Mouse (Mus musculus): ENCODE data around the gene Shbg. TPM values are rescaled to one million over a fixed set of nuclear protein-coding genes. Genes with fewer than 3 reads are reported as not detected.
A peak's percentile ranks its signal among the peaks of the same experiment; 100 is the strongest.

The Shbg gene
- not detected for total RNA-seq (2021)

- no peak for DNase-seq
These were observed at the start of gene Shbg for GRCm38 (mm10) chr11:69617805-69618204. Gene Shbg, minus strand, starts transcription at chr11:69617905.

- no peak for DNase-seq
These were observed 48.9 kb upstream of the Shbg start for GRCm38 (mm10) chr11:69666665-69667005.

GRCm38 (mm10) chr11:69665961-69666664 lies 48.4 kb upstream of the Shbg start, which contains the start of gene Cd68:
Gene Cd68, minus strand, starts transcription at chr11:69666153.
- peak; percentile 52 for DNase-seq

- DNase-seq = no peak
These were observed 47.8 kb upstream of the Shbg start for GRCm38 (mm10) chr11:69665457-69665960.

GRCm38 (mm10) chr11:69664841-69665240 lies 47.1 kb upstream of the Shbg start:
- DNase-seq = no peak

GRCm38 (mm10) chr11:69663795-69664194 lies 46.1 kb upstream of the Shbg start:
- DNase-seq = no peak

GRCm38 (mm10) chr11:69662967-69663671 lies 45.4 kb upstream of the Shbg start:
- no peak for DNase-seq

- peak; percentile 96 for DNase-seq
These were observed 44.7 kb upstream of the Shbg start, which contains the start of gene Mpdu1 for GRCm38 (mm10) chr11:69662213-69662966. Gene Mpdu1, minus strand, starts transcription at chr11:69662642.

GRCm38 (mm10) chr11:69661221-69661881 lies 43.6 kb upstream of the Shbg start:
- DNase-seq = no peak

GRCm38 (mm10) chr11:69657462-69657881 lies 39.8 kb upstream of the Shbg start:
- no peak for DNase-seq

GRCm38 (mm10) chr11:69656617-69657461 lies 39.1 kb upstream of the Shbg start:
- DNase-seq = peak; percentile 56

- no peak for DNase-seq
These were observed 38.4 kb upstream of the Shbg start for GRCm38 (mm10) chr11:69656065-69656455.

GRCm38 (mm10) chr11:69655264-69656064 lies 37.8 kb upstream of the Shbg start, which contains the start of gene Sox15:
Gene Sox15, plus strand, starts transcription at chr11:69655314.
- DNase-seq = peak; percentile 79

- no peak for DNase-seq
These were observed 37.1 kb upstream of the Shbg start for GRCm38 (mm10) chr11:69654760-69655159.

GRCm38 (mm10) chr11:69653399-69653798 lies 35.7 kb upstream of the Shbg start:
- no peak for DNase-seq

- no peak for DNase-seq
These were observed 28.2 kb upstream of the Shbg start for GRCm38 (mm10) chr11:69645860-69646259.

- DNase-seq = no peak
These were observed 17.8 kb upstream of the Shbg start for GRCm38 (mm10) chr11:69635471-69635870.

- peak; percentile 74 for DNase-seq
These were observed 15.6 kb upstream of the Shbg start for GRCm38 (mm10) chr11:69633128-69633866.

- DNase-seq = peak; percentile 100
These were observed 14.8 kb upstream of the Shbg start, which contains the start of gene Fxr2 for GRCm38 (mm10) chr11:69632284-69633089. Gene Fxr2, plus strand, starts transcription at chr11:69632990.

Data from heart, postnatal 4 days (tissue).